ENCODE assay signal across 8 mouse cellular contexts in the genomic region with DNA sequence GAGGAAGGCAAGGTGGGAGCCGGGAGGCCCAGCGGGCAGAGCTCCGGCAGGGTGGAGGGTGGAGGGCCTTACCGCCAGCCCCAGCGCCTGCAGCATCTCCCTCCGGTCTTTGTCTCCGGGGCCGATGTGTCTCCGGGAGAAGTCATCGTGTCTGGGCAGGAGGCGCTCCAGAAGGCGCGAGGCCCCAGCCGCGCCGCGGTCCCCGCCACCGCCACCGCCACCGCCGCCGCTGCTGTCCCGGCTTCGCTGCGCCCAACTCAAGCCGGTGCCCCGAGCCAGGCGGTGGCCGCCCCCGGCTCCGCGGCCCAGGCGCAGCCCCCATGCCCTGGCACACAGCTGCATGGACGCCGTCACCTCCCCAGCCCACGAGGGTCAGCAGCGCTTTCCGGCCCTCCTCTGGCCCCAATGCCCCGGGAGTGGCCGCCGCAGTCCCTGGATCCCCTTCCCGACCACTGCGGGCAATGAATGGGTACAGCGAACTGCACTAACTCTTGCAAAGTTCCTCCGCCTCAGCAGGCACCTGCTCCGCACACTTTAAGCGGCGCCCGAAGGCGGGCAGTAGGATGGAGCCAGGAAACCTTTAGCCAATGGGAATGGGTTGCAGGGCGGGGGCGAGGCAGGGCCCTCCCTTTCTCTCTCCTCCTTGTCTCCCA. TPM values are rescaled to one million over a fixed set of nuclear protein-coding genes. Genes with fewer than 3 reads are reported as not detected.
DNase-seq lines count a peak whose midpoint lies in the region; ATAC-seq lines count a peak whose summit lies in the region.

Gene Gldc, minus strand, starts transcription at position 511 of the 653 bp plus-strand sequence.

- H3K4me3 ChIP-seq in hindbrain, embryonic 11.5 days (ENCODE audit: low read depth, low read length): peak within 1 kb of the TSS; percentile 76
- H3K4me3 ChIP-seq in lung, embryonic 16.5 days (ENCODE audit: low read length): peak within 1 kb of the TSS; percentile 52

- ATAC-seq in hindbrain, embryonic 11.5 days (ENCODE audit: low FRiP score): peak; percentile 97
- ATAC-seq in lung, embryonic 16.5 days (ENCODE audit: low read depth): peak; percentile 87

- H3K27ac ChIP-seq in hindbrain, embryonic 11.5 days (ENCODE audit: low read depth, low read length): peak within 1 kb of the TSS; percentile 73; the same call in 1 of the 2 replicates
- no peak within 1 kb of the TSS for H3K27ac ChIP-seq in lung, embryonic 16.5 days (ENCODE audit: low read length)

- no peaks in the 10 kb centered on the region for H3K9me3 ChIP-seq in hindbrain, embryonic 11.5 days (ENCODE audit: control insufficient read depth, low read length)
- H3K9me3 ChIP-seq in lung, embryonic 16.5 days (ENCODE audit: control insufficient read depth, low read length): peaks cover 4% of the 10 kb centered on the region; the same call in 1 of the 2 replicates

- H3K27me3 ChIP-seq in hindbrain, embryonic 11.5 days (ENCODE audit: control insufficient read depth, insufficient read depth, low read length): no peaks in the 10 kb centered on the region
- H3K27me3 ChIP-seq in lung, embryonic 16.5 days (ENCODE audit: control insufficient read depth, insufficient read depth, low read depth, low read length): peaks cover 29% of the 10 kb centered on the region

- DNase-seq in ZHBTc4 (ENCODE audit: low read depth, low spot score): peak; percentile 93
- peak; percentile 68 for DNase-seq in cerebellum, adult 9-11 months
- DNase-seq in frontal cortex, adult 2 months (ENCODE audit: extremely low spot score in 1 of 2, low spot score in 1 of 2): peak; percentile 20 to 62
- DNase-seq in hindbrain, embryonic 11.5 days (ENCODE audit: low spot score): peak; percentile 83
- DNase-seq in layer of hippocampus, postnatal 14 days (ENCODE audit: low spot score in 2 of 2): peak; percentile 56 to 73
- peak; percentile 66 for DNase-seq in right cerebral cortex, adult 18-20 months
- DNase-seq in T-cell, adult 2 months (ENCODE audit: low spot score): no peak

- H3K4me2 ChIP-seq in hindbrain, embryonic 11.5 days (replicated peaks; ENCODE audit: low read depth, low read length): peak within 1 kb of the TSS; percentile 95
- peak within 1 kb of the TSS; percentile 93 for H3K4me2 ChIP-seq in lung, embryonic 16.5 days (ENCODE audit: low read depth, low read length)

- 0% methylated on average over 46 of the region's 53 CpGs for WGBS in hindbrain, embryonic 11.5 days
- 1% methylated on average over 48 of the region's 53 CpGs for WGBS in lung, embryonic 16.5 days

- no peaks in the 10 kb centered on the region for H3K36me3 ChIP-seq in hindbrain, embryonic 11.5 days (ENCODE audit: control insufficient read depth, insufficient read depth, low read length)
- H3K36me3 ChIP-seq in lung, embryonic 16.5 days (ENCODE audit: control insufficient read depth, insufficient read depth, low read length): no peaks in the 10 kb centered on the region

- no peaks in the 10 kb centered on the region for H3K4me1 ChIP-seq in hindbrain, embryonic 11.5 days (replicated peaks; ENCODE audit: control insufficient read depth, insufficient read depth, low read length)
- H3K4me1 ChIP-seq in lung, embryonic 16.5 days (replicated peaks; ENCODE audit: control insufficient read depth, insufficient read depth, low read length): peaks cover 6% of the 10 kb centered on the region

- peak within 1 kb of the TSS; percentile 75 for H3K9ac ChIP-seq in hindbrain, embryonic 11.5 days (ENCODE audit: low read depth, low read length)
- H3K9ac ChIP-seq in lung, embryonic 16.5 days (ENCODE audit: low read length): peak within 1 kb of the TSS; percentile 25; the same call in 1 of the 2 replicates

RNA-seq across cellular contexts. Expression of gene Gldc, which starts in this region (rescaled TPM):
- polyA plus RNA-seq in frontal cortex, adult 2 months (2012; rRNA removed): 33.1 and 36.5 TPM in 2 replicates
- 18.7 and 22.0 TPM in 2 replicates for polyA plus RNA-seq in hindbrain, embryonic 11.5 days (2014; fragmentation: Nextera tagmentation; extraction: Ambion mirVana)
- total RNA-seq in layer of hippocampus, postnatal 14 days (2021): 10 to 100 TPM; 24.2 to 25.9 TPM
- polyA plus RNA-seq in lung, embryonic 16.5 days (2015; fragmentation: Nextera tagmentation; extraction: Ambion mirVana): 0.60 and 0.73 TPM in 2 replicates

Comparison
In these comparisons a context has a peak if more than half of its experiments do, and no peak if none do; other contexts are left out.
1. RNA of gene Gldc (polyA plus RNA-seq): 33.1 to 36.5 TPM in frontal cortex, adult 2 months and 18.7 to 22.0 TPM in hindbrain, embryonic 11.5 days; 0.60 to 0.73 TPM in lung, embryonic 16.5 days; every median in the first group is over 10 times any median in the second.
2. Peak in ATAC-seq, H3K4me3 ChIP-seq, H3K9ac ChIP-seq and H3K4me2 ChIP-seq in lung, embryonic 16.5 days; RNA of the gene not detected or under 1 TPM.